ENCODE assay signal across 19 mouse cellular contexts in the genomic region with DNA sequence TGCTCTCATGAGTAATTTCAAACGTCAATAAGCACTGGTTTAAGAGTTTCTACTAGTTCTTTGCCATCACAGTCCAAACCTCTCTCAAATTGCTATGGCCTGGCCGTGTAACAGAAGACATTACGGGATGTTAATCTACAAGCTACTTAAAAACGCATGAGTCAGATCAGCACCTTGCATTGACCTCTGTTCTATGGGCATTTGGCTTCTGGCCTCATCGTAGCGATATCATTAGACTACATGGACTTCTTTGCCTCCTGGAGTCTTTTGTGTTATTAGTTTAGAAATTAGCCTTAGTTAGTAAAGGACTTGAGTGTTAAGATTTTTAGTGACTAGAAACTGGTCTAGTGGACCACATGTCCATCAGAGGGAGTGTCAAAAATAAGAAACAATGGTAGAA. TPM values are rescaled to one million over a fixed set of nuclear protein-coding genes. Genes with fewer than 3 reads are reported as not detected.
A peak's percentile ranks its signal among the peaks of the same experiment; 100 is the strongest.
DNase-seq lines count a peak whose midpoint lies in the region; ATAC-seq and TF ChIP-seq lines count a peak whose summit lies in the region.
"Had no signal": no experiment of that assay in that cellular context is flagged by ENCODE, and none has a peak within 500 bp of the region (broad histone marks: within the 10 kb centered on the region; RNA-seq: fewer than 3 reads in every experiment).

No protein-coding gene starts in this region.

- no peak for TF ChIP-seq POLR2A in liver, adult 2 months (IDR thresholded peaks at IDR 0.05; ENCODE audit: extremely low read depth, insufficient read depth, low read length)

- peaks cover 19% of the 10 kb centered on the region for H3K4me1 ChIP-seq in liver, adult 2 months (ENCODE audit: control insufficient read depth, insufficient read depth, low read length)
- H3K4me1 ChIP-seq in liver, embryonic 11.5 days (replicated peaks; ENCODE audit: control insufficient read depth, insufficient read depth, low read length), result peaks cover 50% of the 10 kb centered on the region
- H3K4me1 ChIP-seq in liver, embryonic 15.5 days (replicated peaks), result peaks cover 92% of the 10 kb centered on the region

- peak overlapping the region; percentile 38 for H3K4me2 ChIP-seq in liver, embryonic 11.5 days
- peak overlapping the region; percentile 36 for H3K4me2 ChIP-seq in liver, embryonic 15.5 days
- H3K4me2 ChIP-seq: forebrain, embryonic 13.5 days; hindbrain, embryonic 12.5 days had no signal

- H3K36me3 ChIP-seq in liver, adult 2 months (ENCODE audit: control insufficient read depth, insufficient read depth, low read length), result peaks cover 4% of the 10 kb centered on the region
- H3K36me3 ChIP-seq in liver, embryonic 11.5 days (ENCODE audit: control insufficient read depth, insufficient read depth, low read length), result no peaks in the 10 kb centered on the region
- peaks cover 27% of the 10 kb centered on the region for H3K36me3 ChIP-seq in liver, embryonic 15.5 days (replicated peaks)
- H3K36me3 ChIP-seq: embryonic facial prominence, embryonic 10.5 days; heart, embryonic 10.5 days; hindbrain, embryonic 12.5 days had no signal

- H3K9me3 ChIP-seq in liver, embryonic 11.5 days (ENCODE audit: control insufficient read depth, low read length), result no peaks in the 10 kb centered on the region
- H3K9me3 ChIP-seq in liver, embryonic 15.5 days (replicated peaks), result no peaks in the 10 kb centered on the region
- H3K9me3 ChIP-seq: embryonic facial prominence, embryonic 10.5 days; forebrain, embryonic 13.5 days; G1E; heart, embryonic 10.5 days; hindbrain, embryonic 12.5 days had no signal

- H3K9ac ChIP-seq in liver, adult 2 months (ENCODE audit: low read depth, low read length), result no peak overlapping the region
- no peak overlapping the region for H3K9ac ChIP-seq in liver, embryonic 11.5 days (ENCODE audit: low read depth, low read length)
- 0 out of 2 replicates have a peak overlapping the region, but pooled peaks have one; percentile 3 for H3K9ac ChIP-seq in liver, embryonic 15.5 days
- H3K9ac ChIP-seq: forebrain, embryonic 13.5 days; hindbrain, embryonic 12.5 days had no signal

- DNase-seq in liver, adult 2 months (ENCODE audit: extremely low read depth, low read depth, low spot score), result peak; percentile 64
- DNase-seq in liver, result no peak
- DNase-seq in liver, embryonic 11.5 days (ENCODE audit: low spot score), result no peak
- DNase-seq in ovary, postnatal 14 days (ENCODE audit: low spot score), result no peak
- no peak for DNase-seq in cerebellum, adult 18-20 months
- DNase-seq: adrenal gland, postnatal 14 days; cerebellum, adult 2 months; cerebellum, postnatal 10 days; heart, adult 18-20 months; heart, postnatal 10 days; heart, postnatal 4 days had no signal

- peaks cover 34% of the 10 kb centered on the region; the same call in 1 of the 2 replicates for H3K79me2 ChIP-seq in liver, adult 2 months (ENCODE audit: control insufficient read depth, insufficient read depth, low read length)

- no peak for TF ChIP-seq CTCF in liver, adult 2 months (IDR thresholded peaks at IDR 0.05; ENCODE audit: low read depth, low read length)

- no peak for ATAC-seq in liver, embryonic 11.5 days (replicated peaks; ENCODE audit: low FRiP score)
- no peak for ATAC-seq in liver, embryonic 15.5 days (ENCODE audit: insufficient read depth)
- ATAC-seq in inflammation-experienced regulatory T-cells, adult 6 months, result no peak
- ATAC-seq: forebrain, embryonic 13.5 days; hindbrain, embryonic 16.5 days had no signal

- H3K4me3 ChIP-seq in liver, adult 2 months (ENCODE audit: insufficient read depth, low read depth, low read length), result no peak overlapping the region
- H3K4me3 ChIP-seq in liver, embryonic 11.5 days (ENCODE audit: low read depth, low read length), result no peak overlapping the region
- peak overlapping the region; percentile 3; the same call in 1 of the 2 replicates for H3K4me3 ChIP-seq in liver, embryonic 15.5 days (replicated peaks)
- H3K4me3 ChIP-seq: embryonic facial prominence, embryonic 10.5 days; forebrain, embryonic 13.5 days; heart, embryonic 10.5 days; hindbrain, embryonic 12.5 days had no signal

- H3K27me3 ChIP-seq in liver, adult 2 months (ENCODE audit: control insufficient read depth, insufficient read depth, low read length), result no peaks in the 10 kb centered on the region
- no peaks in the 10 kb centered on the region for H3K27me3 ChIP-seq in liver, embryonic 11.5 days (replicated peaks; ENCODE audit: control insufficient read depth, insufficient read depth, low read length)
- no peaks in the 10 kb centered on the region for H3K27me3 ChIP-seq in liver, embryonic 15.5 days

- no peak overlapping the region for H3K27ac ChIP-seq in liver, adult 2 months (replicated peaks; ENCODE audit: insufficient read depth, low read depth, low read length)
- H3K27ac ChIP-seq in liver, embryonic 11.5 days (ENCODE audit: low read depth, low read length), result no peak overlapping the region; the same call in 1 of the 2 replicates
- H3K27ac ChIP-seq in liver, embryonic 15.5 days (replicated peaks), result peak overlapping the region; percentile 72
- H3K27ac ChIP-seq: embryonic facial prominence, embryonic 10.5 days; forebrain, embryonic 13.5 days; heart, embryonic 10.5 days; hindbrain, embryonic 12.5 days had no signal

- WGBS in liver, adult 2 months, result 35% methylated on average over 6 of the region's 6 CpGs
- WGBS in liver, embryonic 11.5 days, result 84% methylated on average over 6 of the region's 6 CpGs
- WGBS in liver, embryonic 15.5 days (ENCODE audit: insufficient replicate concordance), result 78% methylated on average over 6 of the region's 6 CpGs

RNA-seq across cellular contexts. Expression of a gene that starts 7.8 kb away (rescaled TPM):
- 35.8 and 48.2 TPM in 2 replicates for total RNA-seq in liver, adult 2 months (2014; rRNA removed)
- 8.5 and 8.6 TPM in 2 replicates for polyA plus RNA-seq in liver, adult 2 months (2012; rRNA removed)
- polyA plus RNA-seq in liver, embryonic 11.5 days (2014; fragmentation: Nextera tagmentation; extraction: Ambion mirVana), result 40.4 and 44.8 TPM in 2 replicates
- 34.0 and 34.2 TPM in 2 replicates for polyA plus RNA-seq in liver, embryonic 15.5 days (2015; fragmentation: Nextera tagmentation; extraction: Ambion mirVana)
- 1 to 10 TPM; 4.5 to 6.7 (median 5.4) TPM for polyA plus RNA-seq in inflammation-experienced regulatory T-cells, adult 6 months (2017; shearing (Covaris generic))
